Mouse (Mus musculus): ENCODE data around the gene Gm19402.
"Not testable (repeated sequence)": the region's sequence is repeated elsewhere in the genome, so short reads cannot be mapped to it uniquely, and the experiment has no call there.

The Gm19402 gene

GRCm38 (mm10) chr10:77690356-77690807, at the start of gene Gm19402:
Gm19402 (minus strand) TSS chr10:77690757.
- not testable (repeated sequence) for DNase-seq (ENCODE audit: extremely low spot score)

GRCm38 (mm10) chr10:77738929-77739328, 48.4 kb upstream of the Gm19402 start:
- no peak for DNase-seq (ENCODE audit: extremely low spot score)

GRCm38 (mm10) chr10:77735928-77736327, 45.4 kb upstream of the Gm19402 start:
- DNase-seq (ENCODE audit: extremely low spot score): no peak

- peak; percentile 22 for DNase-seq (ENCODE audit: extremely low spot score)
Observed at GRCm38 (mm10) chr10:77729241-77729640, 38.7 kb upstream of the Gm19402 start.

- DNase-seq (ENCODE audit: extremely low spot score): no peak
Observed at GRCm38 (mm10) chr10:77728280-77728679, 37.7 kb upstream of the Gm19402 start.

GRCm38 (mm10) chr10:77726186-77726585, 35.6 kb upstream of the Gm19402 start, which contains the start of gene Gm10100:
Gm10100 (plus strand) TSS chr10:77726486.
- DNase-seq (ENCODE audit: extremely low spot score): no peak

GRCm38 (mm10) chr10:77724855-77725254, 34.3 kb upstream of the Gm19402 start:
- no peak for DNase-seq (ENCODE audit: extremely low spot score)

GRCm38 (mm10) chr10:77720299-77720698, 29.7 kb upstream of the Gm19402 start, which contains the start of gene Krtap12-1:
Krtap12-1 (plus strand) TSS chr10:77720599.
- not testable (repeated sequence) for DNase-seq (ENCODE audit: extremely low spot score)

GRCm38 (mm10) chr10:77715507-77715906, 24.9 kb upstream of the Gm19402 start, which contains the start of gene Gm10142:
Gm10142 (plus strand) TSS chr10:77715807.
- DNase-seq (ENCODE audit: extremely low spot score): no peak

- DNase-seq (ENCODE audit: extremely low spot score): no peak
Observed at GRCm38 (mm10) chr10:77713734-77714133, 23.2 kb upstream of the Gm19402 start.

GRCm38 (mm10) chr10:77711157-77711556, 20.6 kb upstream of the Gm19402 start, which contains the start of gene Gm10024:
Gm10024 (plus strand) TSS chr10:77711457.
- DNase-seq (ENCODE audit: extremely low spot score): not testable (repeated sequence)

- DNase-seq (ENCODE audit: extremely low spot score): no peak
Observed at GRCm38 (mm10) chr10:77709831-77710230, 19.3 kb upstream of the Gm19402 start.

- no peak for DNase-seq (ENCODE audit: extremely low spot score)
Observed at GRCm38 (mm10) chr10:77706326-77706725, 15.8 kb upstream of the Gm19402 start, which contains the start of gene Gm10272. Gm10272 (plus strand) TSS chr10:77706626.

GRCm38 (mm10) chr10:77697133-77697532, 6.6 kb upstream of the Gm19402 start, which contains the start of gene Gm9508:
Gm9508 (minus strand) TSS chr10:77697233.
- DNase-seq (ENCODE audit: extremely low spot score): no peak

GRCm38 (mm10) chr10:77687021-77687420, 3.5 kb downstream of the Gm19402 start:
- no peak for DNase-seq (ENCODE audit: extremely low spot score)

- DNase-seq (ENCODE audit: extremely low spot score): no peak
Observed at GRCm38 (mm10) chr10:77685895-77686664, 4.5 kb downstream of the Gm19402 start, which contains the start of gene Tspear. Tspear (plus strand) TSS chr10:77686569.

- no peak for DNase-seq (ENCODE audit: extremely low spot score)
Observed at GRCm38 (mm10) chr10:77684181-77684580, 6.4 kb downstream of the Gm19402 start.

- no peak for DNase-seq (ENCODE audit: extremely low spot score)
Observed at GRCm38 (mm10) chr10:77682994-77683393, 7.6 kb downstream of the Gm19402 start.

- DNase-seq (ENCODE audit: extremely low spot score): peak; percentile 40
Observed at GRCm38 (mm10) chr10:77677562-77677961, 13.0 kb downstream of the Gm19402 start.

GRCm38 (mm10) chr10:77673765-77674164, 16.8 kb downstream of the Gm19402 start:
- DNase-seq (ENCODE audit: extremely low spot score): no peak

GRCm38 (mm10) chr10:77671519-77671918, 19.0 kb downstream of the Gm19402 start:
- DNase-seq (ENCODE audit: extremely low spot score): no peak

- no peak for DNase-seq (ENCODE audit: extremely low spot score)
Observed at GRCm38 (mm10) chr10:77670710-77671109, 19.8 kb downstream of the Gm19402 start.

- no peak for DNase-seq (ENCODE audit: extremely low spot score)
Observed at GRCm38 (mm10) chr10:77667402-77667801, 23.2 kb downstream of the Gm19402 start.
